ENCODE assay signal across 15 mouse cellular contexts in genomic region chr4:139307916-139308315, GRCm38 (mm10). TPM values are rescaled to one million over a fixed set of nuclear protein-coding genes. Genes with fewer than 3 reads are reported as not detected.
A peak's percentile ranks its signal among the peaks of the same experiment; 100 is the strongest.
DNase-seq lines count a peak whose midpoint lies in the region; ATAC-seq lines count a peak whose summit lies in the region.
"Had no signal": no experiment of that assay in that cellular context is flagged by ENCODE, and none has a peak within 500 bp of the region (broad histone marks: within the 10 kb centered on the region; RNA-seq: fewer than 3 reads in every experiment).

No protein-coding gene starts in this region.

- no peaks in the 10 kb centered on the region for H3K27me3 ChIP-seq in hindbrain, embryonic 16.5 days (replicated peaks; ENCODE audit: control insufficient read depth, insufficient read depth, low read length)
- H3K27me3 ChIP-seq in forebrain, embryonic 15.5 days = no peaks in the 10 kb centered on the region
- H3K27me3 ChIP-seq: limb, embryonic 15.5 days; stomach, embryonic 15.5 days had no signal

- H3K4me3 ChIP-seq in hindbrain, embryonic 16.5 days (ENCODE audit: low read length) = no peak overlapping the region
- H3K4me3 ChIP-seq in forebrain, embryonic 15.5 days = no peak overlapping the region
- H3K4me3 ChIP-seq: embryonic facial prominence, embryonic 10.5 days; limb, embryonic 15.5 days; neural tube, embryonic 13.5 days; stomach, embryonic 15.5 days had no signal

- peaks cover 20% of the 10 kb centered on the region for H3K4me1 ChIP-seq in hindbrain, embryonic 16.5 days (ENCODE audit: control insufficient read depth, insufficient read depth, low read depth, low read length)
- H3K4me1 ChIP-seq in forebrain, embryonic 15.5 days = peaks cover 24% of the 10 kb centered on the region

- H3K36me3 ChIP-seq in hindbrain, embryonic 16.5 days (ENCODE audit: control insufficient read depth, insufficient read depth, low read length) = peaks cover 5% of the 10 kb centered on the region; the same call in 1 of the 2 replicates
- H3K36me3 ChIP-seq in forebrain, embryonic 15.5 days = no peaks in the 10 kb centered on the region; the same call in 1 of the 2 replicates

- H3K27ac ChIP-seq in hindbrain, embryonic 16.5 days (ENCODE audit: low read depth, low read length) = no peak overlapping the region
- no peak overlapping the region for H3K27ac ChIP-seq in forebrain, embryonic 15.5 days (replicated peaks)
- H3K27ac ChIP-seq: embryonic facial prominence, embryonic 10.5 days; limb, embryonic 15.5 days; neural tube, embryonic 13.5 days; stomach, embryonic 15.5 days had no signal

- 86% methylated on average over 5 of the region's 5 CpGs for WGBS in hindbrain, embryonic 16.5 days
- WGBS in forebrain, embryonic 15.5 days = 83% methylated on average over 5 of the region's 5 CpGs

- peak; percentile 73 for ATAC-seq in megakaryocyte, adult 5-6 weeks (ENCODE audit: poor library complexity, severe bottlenecking)
- ATAC-seq in hindbrain, embryonic 16.5 days = no peak
- no peak for ATAC-seq in forebrain, embryonic 15.5 days (replicated peaks)
- ATAC-seq: intestine, embryonic 16.5 days had no signal

- DNase-seq in kidney, adult 11 months = peak; percentile 70
- no peak for DNase-seq in kidney, adult 18-20 months
- peak; percentile 47 to 64 for DNase-seq in spleen, adult 18-20 months
- DNase-seq in spleen, adult 12 weeks (ENCODE audit: low spot score) = no peak
- DNase-seq: adrenal gland, postnatal 25 days; cerebellum, adult 11 months; heart, postnatal 4 days had no signal

- H3K9ac ChIP-seq in hindbrain, embryonic 16.5 days (ENCODE audit: low read depth, low read length) = no peak overlapping the region
- H3K9ac ChIP-seq in forebrain, embryonic 15.5 days (replicated peaks) = no peak overlapping the region
- H3K9ac ChIP-seq: limb, embryonic 15.5 days; neural tube, embryonic 13.5 days; stomach, embryonic 15.5 days had no signal

- no peak overlapping the region for H3K4me2 ChIP-seq in hindbrain, embryonic 16.5 days (ENCODE audit: low read length)
- H3K4me2 ChIP-seq in forebrain, embryonic 15.5 days (replicated peaks) = no peak overlapping the region
- H3K4me2 ChIP-seq: limb, embryonic 15.5 days; neural tube, embryonic 13.5 days; stomach, embryonic 15.5 days had no signal

- no peaks in the 10 kb centered on the region for H3K9me3 ChIP-seq in hindbrain, embryonic 16.5 days (ENCODE audit: control insufficient read depth, low read length)
- no peaks in the 10 kb centered on the region for H3K9me3 ChIP-seq in forebrain, embryonic 15.5 days
- H3K9me3 ChIP-seq: embryonic facial prominence, embryonic 10.5 days; limb, embryonic 15.5 days; neural tube, embryonic 13.5 days; stomach, embryonic 15.5 days had no signal

RNA-seq across cellular contexts. Expression of gene Pqlc2, which starts 2.6 kb away (rescaled TPM):
- total RNA-seq in megakaryocyte, adult 5-6 weeks (2015) = 9.8 and 11.1 TPM in 2 replicates
- 12.8 and 16.1 TPM in 2 replicates for total RNA-seq in megakaryocyte, adult 5-6 weeks (2017)
- polyA plus RNA-seq in hindbrain, embryonic 16.5 days (2015; fragmentation: Nextera tagmentation; extraction: Ambion mirVana) = 14.0 and 15.5 TPM in 2 replicates
- polyA plus RNA-seq in forebrain, embryonic 15.5 days (2015; fragmentation: Nextera tagmentation; extraction: Ambion mirVana) = 10.5 and 10.6 TPM in 2 replicates

RNA-seq across cellular contexts. Expression of gene Akr7a5, which starts 2.6 kb away (rescaled TPM):
- total RNA-seq in megakaryocyte, adult 5-6 weeks (2015) = 3.9 and 4.2 TPM in 2 replicates
- 5.8 and 7.1 TPM in 2 replicates for total RNA-seq in megakaryocyte, adult 5-6 weeks (2017)
- polyA plus RNA-seq in hindbrain, embryonic 16.5 days (2015; fragmentation: Nextera tagmentation; extraction: Ambion mirVana) = 64.7 and 65.5 TPM in 2 replicates
- 57.3 and 60.2 TPM in 2 replicates for polyA plus RNA-seq in forebrain, embryonic 15.5 days (2015; fragmentation: Nextera tagmentation; extraction: Ambion mirVana)

RNA-seq across cellular contexts. Expression of gene Mrto4, which starts 44.5 kb away (rescaled TPM):
- 47.1 and 52.4 TPM in 2 replicates for total RNA-seq in megakaryocyte, adult 5-6 weeks (2015)
- total RNA-seq in megakaryocyte, adult 5-6 weeks (2017) = 23.7 and 33.9 TPM in 2 replicates
- 82.7 and 84.5 TPM in 2 replicates for polyA plus RNA-seq in hindbrain, embryonic 16.5 days (2015; fragmentation: Nextera tagmentation; extraction: Ambion mirVana)
- 109 and 115 TPM in 2 replicates for polyA plus RNA-seq in forebrain, embryonic 15.5 days (2015; fragmentation: Nextera tagmentation; extraction: Ambion mirVana)

RNA-seq across cellular contexts. Expression of gene Emc1, which starts 44.5 kb away (rescaled TPM):
- 13.0 and 14.5 TPM in 2 replicates for total RNA-seq in megakaryocyte, adult 5-6 weeks (2015)
- total RNA-seq in megakaryocyte, adult 5-6 weeks (2017) = 32.3 and 37.8 TPM in 2 replicates
- polyA plus RNA-seq in hindbrain, embryonic 16.5 days (2015; fragmentation: Nextera tagmentation; extraction: Ambion mirVana) = 45.3 and 49.1 TPM in 2 replicates
- 37.9 and 38.8 TPM in 2 replicates for polyA plus RNA-seq in forebrain, embryonic 15.5 days (2015; fragmentation: Nextera tagmentation; extraction: Ambion mirVana)

RNA-seq across cellular contexts. Expression of gene Ubr4, which starts 44.5 kb away (rescaled TPM):
- 59.0 and 73.3 TPM in 2 replicates for total RNA-seq in megakaryocyte, adult 5-6 weeks (2015)
- 49.1 and 66.8 TPM in 2 replicates for total RNA-seq in megakaryocyte, adult 5-6 weeks (2017)
- polyA plus RNA-seq in hindbrain, embryonic 16.5 days (2015; fragmentation: Nextera tagmentation; extraction: Ambion mirVana) = 82.1 and 84.6 TPM in 2 replicates
- 79.5 and 85.6 TPM in 2 replicates for polyA plus RNA-seq in forebrain, embryonic 15.5 days (2015; fragmentation: Nextera tagmentation; extraction: Ambion mirVana)

Comparison
In these comparisons a context has a peak if more than half of its experiments do, and no peak if none do; other contexts are left out.
1. DNase-seq: peak in kidney, adult 11 months (single experiment) and spleen, adult 18-20 months (2 of 2); none in kidney, adult 18-20 months (single experiment) and spleen, adult 12 weeks (single experiment).